Mouse (Mus musculus) heart, adult 9 months (tissue): ENCODE measurements around the gene Lrfn3.

Source experiments
- DNase-seq, 2 experiments: peaks; one replicate each; pipeline ENCODE4 v3.0.0; 2022; ENCODE audit warnings: low spot score in 2 of 2

The Lrfn3 gene

DNA sequence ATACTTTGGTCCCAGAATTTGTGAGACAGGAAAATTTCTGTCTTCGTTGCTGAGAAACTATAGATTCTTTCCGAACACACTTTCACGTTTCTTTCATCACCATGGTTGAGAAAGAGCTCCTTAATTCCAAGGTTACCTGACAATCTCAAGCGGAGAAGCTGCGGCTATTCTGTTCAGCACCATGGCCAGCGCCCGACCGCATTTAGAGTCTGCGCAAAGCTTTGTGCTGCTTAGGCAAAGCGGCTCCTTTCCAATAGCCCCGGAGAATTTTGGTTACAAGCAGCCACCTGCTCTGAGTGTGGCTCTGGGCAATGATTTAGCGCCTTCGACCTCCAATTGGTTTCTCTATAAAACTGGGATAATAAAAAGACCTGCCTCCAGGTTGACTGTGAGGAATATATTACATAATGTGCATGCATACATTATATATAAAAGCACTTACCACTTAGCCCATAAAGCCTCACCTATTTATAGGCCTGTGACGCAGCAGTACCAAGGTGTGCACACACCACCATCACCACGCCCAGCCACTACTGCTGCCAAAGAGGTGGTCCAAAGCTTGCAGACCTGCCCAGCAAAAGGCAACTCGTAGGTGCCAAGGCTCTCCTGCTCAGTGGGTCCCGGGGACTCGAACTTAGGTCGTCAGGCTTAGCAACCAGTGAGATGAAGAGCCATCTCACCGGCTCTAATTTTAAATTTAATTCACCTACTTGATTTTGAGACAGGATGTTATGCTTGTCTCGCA, 15.8 kb downstream of the Lrfn3 start:
- DNase-seq: no peak

DNA sequence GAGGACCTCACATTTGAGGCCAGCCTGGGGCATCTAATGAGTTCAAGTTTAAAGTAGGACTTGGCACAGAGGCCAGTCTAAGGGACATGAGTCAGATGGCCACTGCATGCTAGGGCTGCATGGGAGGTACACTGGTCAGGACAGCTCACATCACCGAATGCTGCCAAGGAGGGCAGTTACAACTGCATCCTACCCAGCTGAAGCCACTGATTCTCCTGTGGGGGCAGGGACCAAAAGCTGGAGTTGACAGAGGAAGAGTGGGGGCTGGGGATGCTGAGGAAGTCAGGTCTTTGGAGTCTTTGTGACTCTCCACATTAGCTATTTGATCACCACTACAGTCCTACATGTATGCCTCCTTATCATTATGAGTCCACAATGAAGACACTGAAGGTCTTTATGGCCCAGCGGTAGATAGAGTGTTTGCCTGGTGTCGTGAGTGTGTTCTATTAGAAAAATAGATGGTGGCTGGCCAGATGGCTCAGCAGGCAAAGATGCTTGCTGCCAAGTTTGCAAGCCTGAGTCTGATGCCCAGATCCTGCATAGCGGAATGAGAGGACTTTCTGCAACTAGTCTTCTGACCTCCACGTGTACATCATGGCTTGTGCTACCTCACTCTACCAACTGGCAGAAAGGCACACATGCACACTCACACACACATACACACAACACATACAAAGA, 23.0 kb downstream of the Lrfn3 start:
- no peak for DNase-seq

DNA sequence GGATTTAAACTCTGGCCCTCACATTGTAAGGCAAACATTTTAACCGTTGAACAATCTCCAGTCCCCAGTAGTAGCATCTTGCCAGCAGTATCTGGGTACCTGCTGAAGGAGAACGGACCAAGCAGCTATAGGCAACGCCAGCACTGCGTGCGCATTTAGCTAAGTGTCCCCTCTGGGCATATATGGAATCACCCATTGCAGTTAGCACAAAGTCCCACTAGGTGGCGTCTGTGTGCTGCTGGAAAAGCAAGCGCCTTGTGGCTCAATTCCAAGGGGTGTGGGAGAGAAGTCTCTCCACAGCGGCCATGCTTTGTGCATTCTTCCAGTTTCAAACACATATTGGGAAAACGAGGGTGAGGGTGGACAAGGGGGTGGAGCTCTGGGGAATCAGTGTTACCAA, 26.2 kb downstream of the Lrfn3 start:
- DNase-seq: peak; percentile 29 to 69

DNA sequence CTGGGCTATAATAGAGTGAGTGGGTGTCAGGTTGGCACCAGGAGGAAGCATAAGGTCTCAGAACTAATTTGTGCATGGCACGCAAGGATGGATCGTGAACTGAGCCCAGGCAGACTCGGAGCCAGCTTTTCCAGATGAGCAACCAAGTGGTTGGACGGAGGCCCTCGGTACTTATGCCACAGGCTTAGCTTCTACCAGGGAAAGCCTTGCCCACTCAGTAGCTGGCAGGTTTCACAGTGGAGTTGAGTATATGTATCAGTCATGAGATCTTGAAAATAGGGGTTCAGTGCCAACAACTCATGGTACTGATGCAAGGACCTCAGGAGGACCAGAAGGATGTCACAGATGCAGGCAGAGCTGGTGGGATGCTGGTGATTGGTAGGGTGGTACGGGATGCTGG, 26.9 kb downstream of the Lrfn3 start:
- DNase-seq: no peak

DNA sequence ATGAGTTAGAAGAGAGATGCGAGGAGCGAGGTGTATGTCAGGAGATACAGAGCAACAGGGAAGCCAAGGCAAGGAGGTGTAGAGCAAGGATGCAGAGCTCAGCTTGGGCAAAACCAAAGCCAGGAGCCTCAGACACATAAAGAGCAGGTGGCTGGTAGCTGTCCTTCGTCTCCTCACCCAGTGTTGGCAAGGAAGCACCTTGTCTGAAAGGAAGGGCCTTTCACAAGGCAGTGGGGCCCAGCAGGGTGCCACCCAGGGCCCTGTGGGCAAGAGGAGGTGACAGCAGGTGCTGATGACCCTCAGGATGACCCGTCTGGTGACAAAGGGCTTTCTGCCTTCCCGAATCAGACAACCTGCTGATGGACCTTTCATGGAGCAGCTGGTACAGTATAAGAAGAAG, 28.0 kb downstream of the Lrfn3 start:
- no peak for DNase-seq

DNA sequence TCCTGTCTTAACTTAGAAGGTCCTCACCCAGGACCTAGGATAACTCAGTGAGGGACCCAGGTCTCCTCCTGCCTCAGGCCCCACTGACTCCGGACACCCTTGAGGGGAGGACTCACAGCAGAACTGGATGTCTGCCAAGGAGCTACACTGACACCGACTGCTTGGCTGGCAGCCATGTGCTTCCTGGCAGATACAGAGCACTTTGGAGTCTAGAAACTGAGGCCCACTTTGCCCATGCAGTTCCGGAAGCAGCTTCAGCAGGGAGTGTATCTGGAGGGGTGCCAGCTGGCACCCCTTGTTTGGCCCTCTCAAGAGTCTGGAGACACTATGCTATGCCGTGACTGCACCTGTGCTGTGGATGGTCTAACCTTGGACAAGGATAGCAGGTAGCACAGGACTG, 29.1 kb downstream of the Lrfn3 start:
- peak; percentile 43 to 60 for DNase-seq

DNA sequence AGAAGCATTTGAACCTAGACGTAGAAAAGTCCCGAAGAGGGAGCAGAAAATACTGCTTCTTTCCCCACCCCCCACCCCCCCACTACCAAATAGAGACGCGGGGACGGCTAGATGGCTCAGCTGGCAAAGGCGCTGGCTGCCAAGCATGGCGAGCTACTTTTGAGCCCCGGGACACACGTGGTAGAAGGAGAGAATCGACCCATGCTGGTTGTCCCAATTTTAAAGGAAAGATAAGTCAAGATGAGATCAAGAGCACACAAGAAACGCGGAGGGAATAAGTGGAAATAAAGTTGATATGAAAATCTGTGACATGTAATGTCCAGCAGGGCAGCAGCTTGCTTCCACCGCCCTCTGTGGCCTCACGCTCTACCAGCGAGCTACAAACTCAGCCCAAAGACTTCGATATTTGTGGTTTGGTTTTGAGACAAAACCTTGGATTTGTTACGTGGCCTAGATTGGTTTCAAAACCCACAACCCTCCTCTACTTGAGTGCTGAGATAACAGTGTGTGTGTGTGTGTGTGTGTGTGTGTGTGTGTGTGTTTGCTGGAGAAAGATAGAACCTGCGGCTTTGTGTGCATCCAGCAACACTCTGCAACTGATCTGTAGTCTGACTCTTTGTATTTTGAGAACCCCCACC, 29.8 kb downstream of the Lrfn3 start:
- no peak for DNase-seq

DNA sequence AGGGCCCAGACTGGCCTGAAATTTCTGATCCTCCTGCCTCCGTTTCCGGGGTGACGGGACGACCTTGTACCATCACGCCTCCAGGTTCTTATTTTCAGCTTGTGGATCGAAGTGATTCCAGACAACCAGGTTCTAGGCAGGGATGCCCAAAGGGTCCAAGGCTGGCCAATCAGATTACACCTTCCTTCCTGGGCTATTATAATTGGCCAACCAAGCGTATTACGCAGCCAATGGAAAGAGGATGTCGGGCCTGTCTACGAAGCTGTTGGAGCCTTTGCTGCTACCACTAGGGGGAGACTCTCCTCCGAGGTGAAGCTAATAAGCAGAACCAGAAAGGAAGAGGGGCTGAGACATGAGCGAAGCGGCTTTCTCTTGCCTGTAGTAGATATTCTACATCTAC, 30.7 kb downstream of the Lrfn3 start:
- DNase-seq: peak; percentile 64 to 71

DNA sequence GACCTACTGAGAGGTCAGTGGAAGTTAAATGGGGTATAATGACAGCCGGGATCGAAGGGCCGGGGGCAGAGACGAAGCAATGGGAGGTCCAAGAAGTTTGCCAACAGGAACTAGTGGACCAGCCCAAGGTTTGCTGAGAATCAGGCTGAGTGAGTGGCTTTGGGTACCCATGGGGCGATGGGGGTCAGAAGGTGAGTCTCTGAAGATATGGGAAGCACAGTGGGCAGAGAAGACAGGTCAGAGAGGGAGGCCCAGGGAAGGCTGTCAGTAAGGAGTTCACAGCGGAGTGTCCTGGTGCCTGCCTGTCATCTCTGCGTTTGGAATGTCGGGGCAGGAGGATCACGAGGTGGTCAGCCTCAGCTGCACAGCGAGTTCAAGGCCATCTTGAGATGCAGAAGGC, 34.2 kb downstream of the Lrfn3 start:
- no peak for DNase-seq

DNA sequence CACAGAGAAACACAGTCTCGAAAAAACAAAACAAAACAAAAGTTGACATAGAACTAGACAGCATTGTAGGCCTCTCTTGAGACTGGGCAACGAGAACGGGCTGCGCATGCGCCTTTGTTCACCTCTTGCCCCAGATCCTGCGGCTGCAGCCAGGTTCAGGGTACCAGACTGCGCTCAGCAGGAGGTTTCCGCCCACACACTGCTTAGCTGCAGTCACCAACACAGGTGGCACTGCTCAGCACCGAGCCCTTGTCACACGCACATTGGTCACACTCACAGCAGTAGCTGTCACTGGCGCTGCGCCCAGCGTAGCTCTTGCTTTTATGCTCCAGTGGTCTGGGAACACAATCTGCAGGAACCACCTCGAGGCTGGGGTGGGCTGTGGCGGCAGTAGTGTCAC, 35.4 kb downstream of the Lrfn3 start:
- no peak for DNase-seq

DNA sequence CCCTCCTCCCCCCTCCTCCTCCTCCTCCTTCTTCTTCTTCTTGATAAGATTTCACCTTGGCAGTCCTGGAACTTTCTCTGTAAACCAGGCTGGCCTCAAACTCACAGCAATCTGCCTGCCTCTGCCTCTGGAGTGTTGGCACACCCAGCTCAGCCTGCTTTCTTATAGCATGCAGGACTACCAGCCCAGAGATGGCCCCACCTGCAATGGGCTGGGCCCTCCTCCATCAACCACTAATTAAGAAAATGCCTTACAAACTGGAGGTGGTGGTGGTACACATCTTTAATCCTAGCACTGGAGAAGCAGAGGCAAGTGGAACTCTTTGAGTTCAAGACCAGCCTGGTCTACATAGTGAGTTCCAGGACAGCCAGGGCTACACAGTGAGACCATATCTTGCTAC, 36.1 kb downstream of the Lrfn3 start:
- DNase-seq: no peak

DNA sequence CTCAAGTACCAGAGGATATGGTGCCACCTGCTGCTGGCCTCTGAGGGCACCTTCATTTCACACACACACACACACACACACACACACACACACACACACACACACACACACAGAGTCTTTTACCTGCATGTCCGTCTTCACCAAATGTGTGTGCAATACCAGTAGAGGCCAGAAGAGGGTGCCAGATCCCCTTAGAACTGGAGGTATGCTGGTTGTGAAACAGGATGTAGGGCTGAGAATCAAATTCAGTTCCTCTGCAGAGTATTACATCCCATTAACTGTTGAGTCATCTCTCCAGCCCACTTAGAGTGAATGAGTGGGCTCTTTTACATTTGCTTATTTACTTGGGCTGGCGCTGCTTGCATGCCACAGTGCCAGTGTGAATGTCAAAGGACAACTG, 37.2 kb downstream of the Lrfn3 start:
- DNase-seq: peak in 1 of 2 experiments; percentile 26

DNA sequence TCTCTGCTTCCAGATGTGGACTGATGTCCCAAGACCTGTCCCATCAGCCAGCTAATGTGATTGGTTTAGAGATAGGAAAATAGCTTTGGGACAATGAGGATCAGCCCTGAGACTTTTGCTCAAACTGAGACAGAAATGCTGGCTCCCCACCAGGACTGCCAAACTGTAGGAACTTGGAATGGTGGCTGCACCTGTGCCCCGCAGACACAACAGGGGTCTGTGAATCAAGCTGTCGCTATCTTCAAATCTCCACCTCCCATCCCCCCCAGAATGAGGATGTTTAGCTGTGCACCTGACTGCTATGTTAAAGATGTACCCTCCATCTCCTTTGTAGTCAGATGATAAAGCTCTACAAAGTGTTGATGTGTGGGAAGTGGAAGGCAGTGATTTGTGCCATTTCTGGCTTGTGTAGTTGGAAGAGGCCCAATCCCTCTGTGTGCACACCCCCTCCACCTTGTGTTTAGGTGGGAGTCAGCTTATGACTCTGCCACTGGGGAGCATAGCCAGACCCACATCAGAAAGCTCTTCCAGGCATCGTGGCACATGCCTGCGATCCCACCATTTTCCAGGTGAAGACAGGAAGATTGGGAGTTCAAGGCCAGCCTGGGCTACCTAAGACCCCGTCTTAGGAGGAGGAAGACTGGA, 38.1 kb downstream of the Lrfn3 start:
- DNase-seq: no peak

DNA sequence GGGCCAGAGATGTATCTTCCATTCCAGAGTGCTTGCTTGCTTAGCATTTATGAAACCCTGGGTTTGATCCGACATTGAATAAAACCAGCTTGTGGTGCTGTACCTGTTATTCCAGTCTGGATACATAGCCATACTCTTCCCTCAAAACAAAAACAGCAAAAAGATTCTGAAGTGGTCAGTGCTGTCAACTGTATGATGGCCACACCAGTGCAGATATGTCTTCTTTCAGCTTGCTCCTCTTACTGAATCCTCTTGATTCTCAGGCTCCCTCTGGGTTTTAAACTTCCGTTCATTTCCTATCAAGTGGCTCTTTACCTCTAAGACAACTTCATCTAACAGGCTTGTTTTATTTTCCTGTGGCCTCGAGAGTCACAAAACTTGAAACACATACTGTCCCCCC, 38.8 kb downstream of the Lrfn3 start, which contains the start of gene Sdhaf1:
Gene Sdhaf1 (minus strand): TSS at position 101 of the 400 bp plus-strand sequence.
- no peak for DNase-seq

DNA sequence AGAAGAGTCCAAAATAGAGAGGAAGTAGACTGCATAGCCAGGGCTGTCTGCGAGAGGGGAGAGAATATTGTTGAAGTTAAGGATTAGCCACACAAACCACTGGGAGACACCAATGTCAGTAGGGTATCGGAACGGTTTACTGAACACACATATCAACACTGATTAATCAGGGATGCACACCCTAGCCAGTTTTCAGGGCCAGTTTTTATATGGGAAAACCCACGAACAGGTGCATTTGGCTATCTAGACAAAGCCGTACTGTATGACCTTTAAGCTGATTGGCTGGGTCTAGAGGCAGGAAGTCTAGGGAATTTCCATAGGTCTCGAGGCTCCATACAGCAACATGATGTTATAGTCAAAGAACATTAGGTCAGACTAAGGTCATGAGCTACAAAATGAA, 39.7 kb downstream of the Lrfn3 start:
- no peak for DNase-seq

DNA sequence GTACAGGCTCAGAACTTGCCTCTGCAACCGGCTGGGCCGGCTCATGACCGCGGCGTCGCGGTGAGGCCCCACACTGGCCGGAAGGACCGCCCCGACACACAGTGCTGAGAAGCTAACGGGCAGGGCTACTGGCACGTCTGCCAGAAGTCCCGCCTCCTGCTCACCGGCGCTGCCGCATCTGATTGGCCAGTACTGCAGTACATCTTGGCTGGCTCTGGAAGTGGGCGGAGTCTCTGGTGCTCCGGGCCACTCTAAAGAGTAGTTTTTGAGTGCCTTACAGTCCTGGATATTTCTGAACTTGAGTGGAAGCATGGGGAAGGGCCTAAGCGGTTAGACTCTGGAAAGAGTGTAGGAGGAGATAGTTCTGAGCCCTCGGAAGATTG, 40.3 kb downstream of the Lrfn3 start:
- DNase-seq: peak; percentile 97 to 98

DNA sequence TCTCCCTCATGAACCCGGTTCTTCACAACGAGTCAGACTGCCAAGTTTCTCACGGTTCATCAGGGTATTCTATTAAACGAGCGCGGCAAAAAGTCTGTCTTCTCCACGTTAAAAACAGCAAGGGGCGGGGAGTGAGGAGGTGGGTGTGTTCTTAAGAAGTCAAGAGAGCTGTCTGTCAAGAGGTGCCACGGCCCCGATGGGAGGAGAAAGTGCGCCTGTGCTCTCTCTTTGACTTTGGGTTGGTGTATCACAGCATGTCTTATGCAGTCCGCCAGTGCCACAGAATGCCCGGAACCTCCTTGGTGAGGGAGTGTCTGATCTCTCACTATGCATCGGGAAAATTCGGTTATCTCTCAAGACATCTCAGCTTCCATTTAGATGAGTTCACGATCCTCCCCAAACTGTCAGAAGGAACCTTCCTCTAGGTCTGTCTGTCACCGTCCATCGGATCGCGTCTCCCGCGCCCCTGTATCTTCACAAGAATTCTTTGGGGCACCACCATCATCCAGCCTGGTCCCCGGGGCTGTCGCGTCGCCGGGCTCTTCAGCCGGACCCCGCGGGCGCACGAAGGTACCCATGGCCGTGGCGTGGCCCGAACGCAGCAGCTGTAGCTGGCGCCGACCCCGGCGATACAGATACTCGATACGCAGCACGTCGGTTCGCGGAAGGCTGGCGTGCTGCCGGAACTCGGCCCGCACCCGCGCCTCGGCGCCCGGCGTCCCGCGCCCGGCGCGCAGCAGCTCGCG, 40.9 kb downstream of the Lrfn3 start, which contains the start of gene E130208F15Rik:
Gene E130208F15Rik (plus strand): TSS at position 202 of the 746 bp plus-strand sequence.
- DNase-seq: peak; percentile 67 to 71

DNA sequence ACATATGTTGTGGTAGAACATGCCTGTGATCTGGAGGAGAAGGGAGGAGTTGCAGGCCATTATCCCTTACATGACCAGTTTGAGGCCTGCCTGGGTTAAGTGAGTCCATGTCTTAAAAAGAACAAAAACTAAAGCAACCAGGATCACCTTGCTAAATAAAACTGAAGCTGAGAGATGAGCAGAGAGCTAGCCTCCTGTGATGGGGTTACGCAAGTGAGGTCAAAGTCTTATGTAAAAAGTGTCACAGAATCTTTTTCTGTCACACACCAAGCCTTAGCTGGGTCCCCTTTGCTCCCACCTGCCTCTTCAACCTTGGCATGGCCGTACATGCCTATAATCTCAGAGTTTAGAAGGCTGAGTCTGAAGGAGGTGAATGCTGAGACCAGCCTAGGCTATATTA, 41.6 kb downstream of the Lrfn3 start:
- no peak for DNase-seq

DNA sequence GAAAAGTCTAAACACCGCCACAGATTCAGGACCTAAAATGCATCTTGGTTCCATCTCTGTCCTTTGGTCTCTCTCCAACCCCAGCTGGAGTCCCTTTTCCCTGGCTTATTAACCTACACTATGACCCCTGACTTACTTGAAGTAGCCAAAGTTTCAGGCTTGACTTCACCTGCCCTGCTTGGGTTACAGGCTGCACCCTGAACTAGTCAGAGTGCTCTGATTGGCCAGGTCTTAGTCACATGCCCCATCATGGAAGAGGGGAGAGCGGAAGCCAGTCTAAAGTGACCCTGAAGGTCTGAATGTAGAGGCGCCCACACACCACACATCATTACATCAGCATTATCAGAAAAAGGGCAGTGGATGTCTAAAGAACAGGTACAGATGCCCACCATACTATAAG, 44.4 kb downstream of the Lrfn3 start:
- DNase-seq: no peak

DNA sequence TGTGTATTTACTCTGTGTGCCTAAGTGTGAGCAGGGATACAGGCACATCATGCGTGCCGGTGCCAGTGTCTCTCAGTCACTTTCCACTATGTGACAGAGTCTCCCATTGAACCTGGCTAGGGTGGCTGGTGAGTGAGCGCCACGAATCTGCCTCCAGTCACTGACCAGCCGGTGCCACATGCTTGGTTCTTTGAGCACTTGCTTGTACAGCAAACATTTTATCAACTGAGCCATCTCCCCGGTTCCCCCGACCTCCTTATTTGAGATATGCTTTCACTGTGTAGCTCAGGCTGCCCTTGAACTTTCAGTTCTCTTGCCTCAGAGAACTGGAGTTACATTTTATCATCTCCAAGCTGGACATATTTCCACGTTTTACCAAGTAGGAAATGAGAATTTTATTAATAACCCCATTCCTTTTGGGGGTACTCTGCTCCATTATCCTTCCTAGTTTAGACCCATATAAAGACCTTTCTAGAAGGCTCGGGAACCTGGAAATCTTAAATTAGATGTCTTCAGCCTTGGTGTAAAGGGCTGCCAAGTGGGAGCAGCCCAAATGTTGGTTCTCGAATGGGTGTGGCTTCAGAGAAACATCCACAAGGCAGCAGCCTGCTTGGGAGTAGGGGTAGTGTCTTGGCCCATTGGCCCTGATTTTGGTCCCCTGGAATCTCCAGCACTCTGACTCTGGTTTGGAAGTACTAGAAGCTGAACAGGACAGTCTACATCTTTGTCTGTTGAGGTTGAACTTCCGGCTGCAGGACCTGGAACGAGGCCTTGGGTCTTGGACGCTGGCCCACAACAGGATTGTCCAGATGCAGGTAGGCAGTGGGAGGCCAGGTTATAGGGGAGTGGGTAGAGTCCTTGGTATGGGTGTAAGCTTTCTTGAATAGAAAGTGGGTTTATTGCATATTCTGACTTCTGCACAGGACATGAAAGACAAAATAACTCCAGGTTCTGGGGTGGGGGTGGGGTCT, 46.7 kb downstream of the Lrfn3 start:
- no peak for DNase-seq
